Mouse (Mus musculus) spleen, embryonic (tissue): ENCODE measurements around the gene Spag17.

ENCODE experiments used
- CTCF ChIA-PET: fragments of 350-600 bp; sonication (Branson Sonifier 250); formaldehyde crosslinking; loops from one replicate; lab custom pipeline; 2022; lab: Charles Lee

Spag17 gene

DNA sequence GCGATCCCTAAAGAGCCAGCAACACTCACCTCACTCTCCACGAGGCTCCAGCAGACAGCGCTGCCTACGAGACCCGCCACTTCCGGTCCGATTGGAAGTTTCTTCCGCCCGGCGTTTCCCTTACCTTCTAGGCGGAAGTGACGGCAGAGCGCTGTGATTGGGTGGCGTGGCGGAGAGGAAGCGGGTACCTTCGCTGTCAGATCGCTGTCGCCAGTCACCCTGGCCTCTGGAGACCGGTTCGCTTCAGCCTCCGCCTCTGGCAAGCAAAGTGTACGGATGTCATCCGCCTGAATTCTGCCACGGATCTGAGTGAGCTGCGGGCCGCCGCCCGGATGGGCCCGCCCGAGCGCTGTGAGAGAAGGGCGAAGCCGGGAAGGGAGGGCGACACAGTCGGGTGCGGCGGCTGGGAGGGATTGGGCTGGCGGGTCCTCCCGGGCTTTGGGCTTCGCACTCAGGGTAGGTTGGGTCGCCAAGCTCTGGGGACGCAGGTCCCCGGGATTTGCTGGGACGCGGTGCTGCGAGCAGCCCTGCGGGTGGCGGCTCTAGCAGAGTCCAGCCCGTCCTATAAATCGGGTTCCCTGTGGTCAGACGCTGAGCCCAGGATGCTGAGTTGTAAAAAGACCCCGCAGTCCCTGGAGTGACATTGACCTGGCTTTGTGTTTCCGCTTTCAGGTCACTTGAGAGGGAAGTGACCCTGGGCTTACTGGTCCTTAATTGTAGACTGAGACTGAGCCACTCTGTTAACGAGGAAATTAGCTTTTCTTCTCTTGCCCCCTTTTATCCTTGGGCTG lies 277.3 kb downstream of the Spag17 start, which contains the start of the genes Gdap2 and Wdr3:
Gene Gdap2 (plus strand): TSS at position 67 of the 791 bp plus-strand sequence.
Gene Wdr3 (minus strand): TSS at position 93 of the 791 bp plus-strand sequence.
- CTCF ChIA-PET, result interaction anchor here (0.5 to 0.6 kb wide), 2 partner anchors 280 to 399 kb away, joined by 3 to 5 read pairs; no protein-coding TSS in a partner anchor

DNA sequence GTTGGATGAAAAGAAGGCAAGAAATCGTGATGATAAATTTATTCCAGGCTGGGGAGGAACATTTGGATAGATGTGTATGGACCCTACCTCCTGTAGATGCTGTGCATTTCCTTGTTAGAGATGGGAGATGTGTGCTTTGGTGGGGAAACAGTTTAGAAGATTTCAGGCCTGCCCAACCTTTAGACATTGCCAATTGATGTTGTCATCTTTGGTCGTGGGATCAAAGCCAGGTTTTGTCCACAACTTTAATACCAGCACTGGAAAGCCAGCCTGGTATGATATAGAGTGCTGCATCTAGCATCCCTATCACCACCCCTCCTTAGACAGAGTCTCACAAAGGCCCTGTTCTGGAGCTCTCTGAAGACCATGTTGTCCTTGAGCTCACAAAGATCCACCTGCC lies 278.4 kb downstream of the Spag17 start:
- CTCF ChIA-PET, result interaction anchor here (0.5 to 0.6 kb wide), 2 partner anchors 279 to 398 kb away, joined by 3 to 5 read pairs; no protein-coding TSS in a partner anchor

DNA sequence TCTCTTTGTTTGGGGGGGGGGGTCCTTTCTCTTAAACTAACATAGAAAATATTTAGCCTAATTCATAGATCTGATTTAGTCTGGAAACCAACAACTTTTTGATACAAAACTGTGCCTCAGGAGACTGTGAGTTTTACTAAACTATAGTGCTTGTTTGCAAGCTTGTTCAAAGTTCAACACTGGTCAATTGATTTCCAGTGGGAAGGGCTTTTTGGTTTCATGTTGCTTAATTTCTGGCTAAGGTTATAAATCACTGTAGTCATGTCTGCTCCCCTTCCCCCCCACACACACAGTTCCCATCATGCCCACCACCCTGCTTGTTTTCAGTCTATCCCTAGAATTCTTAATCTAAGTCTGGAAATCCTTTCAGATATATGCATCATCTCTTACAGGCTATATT lies 279.8 kb downstream of the Spag17 start:
- CTCF ChIA-PET, result interaction anchor here (0.6 to 0.7 kb wide), 3 partner anchors 9 to 991 kb away, joined by 5 to 10 read pairs (median 6); no protein-coding TSS in a partner anchor

DNA sequence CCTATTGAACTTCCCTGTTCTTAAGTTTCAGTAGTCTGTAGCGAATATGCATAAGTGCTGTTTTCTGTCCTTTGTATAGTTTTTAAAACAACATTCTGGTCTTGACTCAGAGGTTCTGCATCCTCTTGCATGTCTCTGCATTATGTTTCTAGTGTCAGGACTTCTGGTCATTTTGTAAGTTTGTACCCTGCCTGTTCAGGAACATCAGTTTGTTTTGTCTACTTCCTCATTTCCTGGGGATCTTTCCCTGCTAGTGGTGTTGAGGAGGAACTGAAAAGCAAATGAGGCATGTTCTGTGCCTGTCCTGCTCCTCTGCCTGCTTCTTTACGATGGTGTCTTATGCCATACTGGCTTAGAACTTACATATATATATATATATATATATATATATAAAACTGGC lies 290.8 kb downstream of the Spag17 start:
- CTCF ChIA-PET, result interaction anchor here (0.6 kb wide), 1 partner anchor 8 kb away, joined by 3 read pairs; no protein-coding TSS in a partner anchor

DNA sequence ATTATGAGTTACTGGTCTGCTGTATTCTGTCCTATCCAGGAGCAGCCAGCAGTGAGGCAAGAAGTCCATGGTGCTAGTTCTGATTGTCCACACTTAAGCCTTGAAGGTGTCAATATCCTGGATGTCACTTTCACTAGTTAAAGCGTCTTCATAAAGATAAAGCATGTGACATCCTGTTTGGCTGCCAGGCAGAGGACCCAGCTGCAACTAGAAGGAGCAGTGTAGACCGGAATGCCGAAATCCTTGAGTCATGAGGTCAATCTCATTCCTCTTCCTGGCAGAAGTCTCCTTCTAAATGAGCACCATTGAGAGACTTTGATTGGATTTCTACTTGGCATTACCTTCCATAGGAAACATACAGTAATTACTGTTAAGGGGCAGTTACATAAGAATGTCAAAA lies 295.3 kb downstream of the Spag17 start:
- CTCF ChIA-PET, result no interaction called here

DNA sequence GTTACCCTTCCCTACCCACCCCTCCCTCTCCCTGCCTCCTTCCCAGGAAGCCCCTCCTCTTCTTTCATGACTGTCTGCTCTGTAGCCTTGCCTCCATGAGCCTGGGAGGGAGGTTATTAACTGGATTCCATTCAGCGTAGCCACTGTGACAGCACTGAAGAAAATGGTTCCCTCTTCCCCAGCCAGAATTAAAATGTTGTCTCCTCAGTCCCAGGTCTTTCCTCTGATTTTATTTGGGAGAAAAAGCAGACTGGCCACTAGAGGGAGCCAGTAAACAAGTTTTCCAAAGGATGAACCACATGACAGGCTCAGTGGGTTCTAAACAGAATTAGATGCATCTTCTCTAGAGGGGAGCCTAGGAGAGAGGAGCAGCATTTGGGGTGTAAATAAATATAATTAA lies 304.2 kb downstream of the Spag17 start:
- CTCF ChIA-PET, result no interaction called here

DNA sequence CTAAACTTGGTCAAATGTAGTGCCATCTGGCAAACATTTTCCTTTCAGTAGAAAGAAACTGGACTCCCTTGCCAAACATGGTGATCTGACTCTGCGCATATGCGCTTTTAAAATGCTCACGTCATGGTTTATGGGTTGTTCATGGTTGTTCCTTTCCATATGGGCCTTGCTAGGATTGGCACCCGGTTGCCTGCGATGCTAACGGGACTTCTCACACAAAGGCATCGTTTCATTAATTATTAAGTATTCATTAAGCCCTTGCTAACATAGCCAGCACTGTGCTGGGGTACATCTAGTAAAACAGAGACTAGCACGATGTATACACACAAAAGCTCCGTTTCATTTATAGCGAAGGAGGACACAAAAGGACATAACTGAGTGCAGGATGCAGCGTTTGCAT lies 304.7 kb downstream of the Spag17 start:
- CTCF ChIA-PET, result no interaction called here
